Comparison of ENCODE assay signal across 8 mouse cellular contexts in genomic region chr17:67696694-67697386, GRCm38 (mm10). TPM values are rescaled to one million over a fixed set of nuclear protein-coding genes. Genes with fewer than 3 reads are reported as not detected.
DNase-seq lines count a peak whose midpoint lies in the region; TF ChIP-seq lines count a peak whose summit lies in the region.

Lama1 (plus strand) TSS chr17:67697259.

- peaks cover 10 to 15% of the 10 kb centered on the region in 2 experiments for H3K4me1 ChIP-seq in ES-E14 (ENCODE audit: control insufficient read depth in 2 of 2, insufficient read depth in 2 of 2, low read length in 2 of 2, poor library complexity in 1 of 2)

- H3K36me3 ChIP-seq in ES-E14 (ENCODE audit: control insufficient read depth, insufficient read depth, low read length, poor library complexity, severe bottlenecking) = no peaks in the 10 kb centered on the region

- DNase-seq in ES-E14 (ENCODE audit: low read depth, low spot score) = peak; percentile 78
- DNase-seq in adrenal gland, postnatal 4 days (ENCODE audit: low spot score in 2 of 2) = peak; percentile 73 to 87
- DNase-seq in forelimb bud, embryonic 11.5 days (ENCODE audit: low read depth, low spot score) = peak; percentile 79
- peak; percentile 51 to 61 for DNase-seq in heart, postnatal 36 days
- DNase-seq in layer of hippocampus, postnatal 10 days (ENCODE audit: low spot score in 2 of 2) = peak; percentile 56 to 69
- peak; percentile 89 to 90 for DNase-seq in lung, postnatal 4 days
- DNase-seq in right cerebral cortex, adult 18-20 months = peak; percentile 21
- DNase-seq in c-Kit-positive CD71-positive TER-119-positive erythroid progenitor cells, embryonic 14.5 days (ENCODE audit: low spot score) = no peak

- in situ Hi-C loops in ES-E14 (cut with MboI; ENCODE audit: low sequenced_read_pairs in 2 of 2, unreplicated experiment in 2 of 2) = no loop called here

- H3K4me3 ChIP-seq in ES-E14 (ENCODE audit: insufficient read depth in 1 of 2, low read depth in 1 of 2, low read length in 2 of 2, poor library complexity in 1 of 2, severe bottlenecking in 1 of 2) = peak within 1 kb of the TSS; percentile 75 to 81

- peak within 1 kb of the TSS; percentile 70 for H3K9ac ChIP-seq in ES-E14 (ENCODE audit: insufficient read depth, low read depth, low read length, poor library complexity, severe bottlenecking)

- intact Hi-C loops in heart, postnatal 36 days (cut with DNase I) = no loop called here

- H3K27ac ChIP-seq in ES-E14 (ENCODE audit: insufficient read depth, low read depth, low read length, poor library complexity, severe bottlenecking) = no peak within 1 kb of the TSS

- no peaks in the 10 kb centered on the region for H3K9me3 ChIP-seq in ES-E14 (ENCODE audit: control insufficient read depth, insufficient read depth, low read depth, low read length)

TF ChIP-seq in ES-E14, 5 proteins besides CTCF, POLR2A, EP300 and RAD21:
- TF ChIP-seq MAFK (IDR thresholded peaks at IDR 0.05; ENCODE audit: insufficient read depth, low read depth, low read length) (no peak), HCFC1 (IDR thresholded peaks at IDR 0.05; ENCODE audit: borderline replicate concordance, insufficient read depth, low read length) (0 out of 2 replicates have a peak, but pooled peaks have one; percentile 16)

RNA-seq across cellular contexts. Expression of gene Lama1, which starts in this region (rescaled TPM):
- total RNA-seq in ES-E14 (2012; rRNA removed) = 112 and 116 TPM in 2 replicates
- 10 to 100 TPM; 21.6 to 34.4 TPM for total RNA-seq in adrenal gland, postnatal 4 days (2021)
- total RNA-seq in heart, postnatal 36 days (2021) = under 1 TPM; 0.42 to 0.84 TPM
- 1 to 10 TPM; 8.1 to 8.2 TPM for total RNA-seq in layer of hippocampus, postnatal 10 days (2021)

Comparison
In these comparisons a context has a peak if more than half of its experiments do, and no peak if none do; other contexts are left out.
1. RNA of gene Lama1 (total RNA-seq): 112 to 116 TPM in ES-E14, 21.6 to 34.4 TPM in adrenal gland, postnatal 4 days and 8.1 to 8.2 TPM in layer of hippocampus, postnatal 10 days; 0.42 to 0.84 TPM in heart, postnatal 36 days; every median in the first group is over 4 times any median in the second.
2. Peak in DNase-seq in heart, postnatal 36 days; RNA of the gene not detected or under 1 TPM.